Mouse (Mus musculus): ENCODE data around the gene Hacd1.

Gene Hacd1

DNA sequence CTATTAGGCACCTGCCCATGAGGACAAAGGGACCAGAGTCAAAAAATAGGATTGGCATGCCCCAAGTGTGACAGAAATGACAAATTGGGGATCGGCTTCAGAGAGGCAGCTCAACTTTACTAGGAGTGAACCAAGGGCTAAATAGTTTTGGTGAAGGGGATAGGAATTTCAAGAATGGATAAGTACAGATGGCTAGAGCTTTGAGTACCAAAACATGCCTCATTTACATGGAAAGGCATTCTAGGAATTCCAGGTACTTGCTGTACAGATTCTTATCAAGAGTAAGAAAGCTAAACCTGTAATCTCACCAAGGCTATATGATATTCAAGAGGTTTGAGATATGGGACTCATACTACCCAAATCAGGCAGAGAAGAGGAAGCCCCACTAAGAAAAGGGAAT lies 95.8 kb downstream of the Hacd1 start:
- DNase-seq: no peak

- no peak for DNase-seq
These were observed 99.5 kb downstream of the Hacd1 start for GRCm38 (mm10) chr2:13956463-13956862.

DNA sequence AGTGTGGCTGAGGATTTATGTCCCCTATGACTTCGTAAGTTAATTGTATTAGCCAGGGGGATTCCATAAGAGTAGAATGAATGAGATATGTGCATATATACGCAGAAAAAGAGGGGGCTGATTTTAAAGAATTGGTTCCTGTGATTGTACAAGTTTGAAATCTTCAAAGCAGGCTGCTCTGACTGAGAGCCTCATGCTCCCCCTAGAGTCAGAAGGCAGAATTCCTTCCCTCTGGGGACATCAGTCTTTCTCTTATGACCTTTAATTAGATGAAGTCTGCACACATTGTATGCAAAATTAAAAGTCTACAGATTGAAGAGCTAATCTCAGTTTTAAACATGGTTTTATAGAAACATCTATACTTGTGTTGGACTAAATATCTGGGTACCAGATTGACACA lies 117.8 kb downstream of the Hacd1 start:
- DNase-seq: no peak

DNA sequence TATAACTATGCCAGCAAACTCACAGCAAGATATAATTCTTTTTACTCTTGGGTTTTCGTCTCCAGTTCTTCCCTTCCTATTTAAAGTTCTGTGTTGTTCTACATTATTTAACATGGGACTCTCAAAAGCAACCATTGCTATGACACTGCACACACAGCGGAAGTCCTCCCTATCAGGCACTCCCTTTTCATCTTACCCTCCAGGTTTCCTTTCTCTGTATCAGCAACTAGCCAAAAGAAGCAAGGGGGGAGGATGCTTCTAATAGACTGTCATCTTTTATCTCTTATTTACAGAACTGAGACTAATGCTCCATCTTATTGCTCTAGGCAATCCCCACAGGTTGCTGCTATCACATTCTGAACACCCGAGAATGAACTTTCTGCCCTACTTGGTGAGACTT lies 120.6 kb downstream of the Hacd1 start:
- no peak for DNase-seq

DNA sequence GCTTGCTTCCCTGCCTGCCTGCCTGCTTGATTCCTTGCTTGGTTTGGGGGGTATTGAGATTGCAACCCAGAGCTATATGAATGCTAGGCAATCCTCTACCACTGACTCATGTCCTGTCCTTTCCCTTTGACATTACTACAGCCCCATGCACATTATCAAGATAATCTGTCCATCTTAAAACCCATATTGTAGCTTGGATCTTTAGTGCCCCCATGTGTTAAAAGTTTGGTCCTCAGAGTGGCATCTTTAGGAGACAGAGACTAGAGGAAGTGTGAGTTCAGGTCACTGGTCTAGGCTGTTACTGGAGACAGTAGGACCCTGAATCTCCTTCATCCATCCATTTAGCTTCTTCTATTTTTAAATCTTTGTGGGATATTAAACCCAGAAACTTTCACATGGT lies 123.7 kb downstream of the Hacd1 start:
- no peak for DNase-seq

- DNase-seq: no peak
These were observed 125.2 kb downstream of the Hacd1 start for GRCm38 (mm10) chr2:13930724-13931123.

DNA sequence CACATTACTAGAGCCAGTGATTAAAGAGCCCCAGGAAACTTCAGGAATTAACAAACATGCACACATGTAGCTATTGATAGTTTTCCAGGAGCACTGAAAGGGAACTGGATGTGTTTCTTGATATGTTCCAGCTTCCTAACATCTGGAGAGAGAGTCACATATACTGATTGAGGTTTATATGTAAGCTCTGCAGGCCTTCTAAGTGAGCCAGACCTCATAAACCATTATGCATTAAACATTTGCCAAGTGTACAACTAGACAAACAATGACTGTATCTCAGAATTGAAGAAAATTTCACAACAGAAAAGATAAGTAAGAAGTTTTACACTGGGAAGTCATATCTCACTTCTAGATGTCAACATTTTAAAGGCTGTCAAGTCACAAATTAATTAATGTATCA lies 167.4 kb downstream of the Hacd1 start:
- DNase-seq: no peak

DNA sequence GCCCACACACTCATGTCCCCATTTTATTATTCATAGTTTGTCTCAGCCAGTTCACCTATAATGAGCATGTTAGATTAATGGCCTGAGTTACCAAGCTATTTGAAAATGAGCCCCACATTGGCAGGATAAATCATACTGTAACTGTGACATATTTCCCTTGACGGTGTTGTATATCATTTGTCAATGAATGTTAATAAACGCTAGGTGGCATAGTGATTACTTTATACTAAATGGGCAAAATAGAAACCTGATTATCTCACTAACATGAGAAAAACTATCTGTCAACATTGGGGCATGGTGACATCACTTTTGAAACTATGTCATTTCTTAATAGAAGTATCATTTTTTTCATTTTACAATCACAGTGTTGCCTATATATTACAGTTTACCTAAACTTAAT lies 198.5 kb downstream of the Hacd1 start:
- DNase-seq: no peak

GRCm38 (mm10) chr2:13855510-13855909 lies 200.4 kb downstream of the Hacd1 start:
- peak; percentile 29 for DNase-seq

GRCm38 (mm10) chr2:13836310-13836709 lies 219.6 kb downstream of the Hacd1 start:
- DNase-seq: no peak

DNA sequence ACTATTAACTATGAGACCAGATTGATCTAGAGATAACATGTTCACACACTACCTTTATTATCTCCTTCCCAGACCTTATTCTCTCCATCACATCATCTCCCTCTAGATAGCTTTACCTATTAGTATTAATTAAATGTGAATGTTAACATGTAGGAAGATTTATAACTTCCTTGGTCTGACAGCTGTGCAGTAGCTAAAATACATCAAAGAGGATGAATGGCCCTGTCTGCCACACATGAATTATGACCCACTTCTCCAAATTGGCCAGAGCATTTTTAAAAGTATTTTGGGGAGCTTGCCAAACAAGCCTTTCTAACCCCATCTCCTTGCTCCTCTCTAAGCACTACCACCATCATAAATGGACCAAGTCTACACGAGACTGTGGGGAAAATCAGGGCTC lies 220.9 kb downstream of the Hacd1 start:
- DNase-seq: no peak

DNA sequence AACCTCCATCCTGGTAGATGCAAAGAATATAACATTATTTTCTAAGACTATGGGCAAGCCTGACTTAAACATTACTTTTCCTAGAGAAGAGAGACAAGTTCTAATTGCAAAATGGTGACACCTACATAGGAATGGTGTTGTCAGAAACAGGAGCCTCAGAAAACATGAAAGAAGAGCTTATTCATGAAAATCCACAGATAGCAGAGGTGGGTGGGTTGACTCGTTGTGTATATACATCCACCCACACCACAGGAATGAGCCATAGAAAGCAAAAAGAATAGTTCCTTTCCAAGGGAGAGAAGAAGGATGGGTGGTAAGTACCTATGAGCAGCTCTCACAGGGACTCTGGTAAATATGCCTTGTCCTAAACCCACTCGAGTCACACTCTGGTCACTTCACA lies 239.3 kb downstream of the Hacd1 start:
- DNase-seq: no peak

GRCm38 (mm10) chr2:13808593-13808992 lies 247.3 kb downstream of the Hacd1 start:
- no peak for DNase-seq

- peak; percentile 6 for DNase-seq
These were observed 247.9 kb downstream of the Hacd1 start for GRCm38 (mm10) chr2:13808008-13808407.

DNA sequence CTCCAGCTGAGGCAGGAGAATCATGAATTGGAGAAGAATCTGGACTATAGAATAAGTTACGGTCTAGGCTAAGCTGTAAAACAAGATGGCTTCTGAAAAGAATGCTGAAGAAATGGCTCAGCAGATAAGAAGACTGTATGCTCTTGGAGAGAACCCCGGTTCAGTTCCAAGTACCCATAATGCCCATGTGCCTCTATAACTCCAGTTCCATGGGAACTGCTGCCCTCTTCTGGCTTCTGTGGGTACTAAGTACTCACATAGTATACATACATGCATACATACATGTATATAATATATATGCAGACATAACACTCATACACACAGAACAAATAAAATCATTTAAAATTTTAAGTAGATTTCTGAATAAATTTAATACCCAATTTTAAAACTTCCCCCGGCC lies 249.8 kb downstream of the Hacd1 start:
- no peak for DNase-seq

- DNase-seq: no peak
These were observed 255.3 kb downstream of the Hacd1 start for GRCm38 (mm10) chr2:13800639-13801038.

Data from liver (tissue).